Mouse (Mus musculus): ENCODE results near the gene Wasf2.

GRCm38 (mm10) chr4:133159646-133160045 lies 29.3 kb downstream of the Wasf2 start:
- TF ChIP-seq POLR2A (IDR thresholded peaks at IDR 0.05; ENCODE audit: insufficient read depth, low read depth, low read length) (no peak), CTCF (IDR thresholded peaks at IDR 0.05) (no peak), EP300 (IDR thresholded peaks at IDR 0.05; ENCODE audit: insufficient read depth, low read depth, low read length) (no peak)

Measured in heart, adult 2 months (tissue).